Mouse (Mus musculus): ENCODE measurements at regions not wholly inside any gene's neighbourhood (a gene's known extent, or its start where the extent isn't known, plus 50 kb on each side); places are given as distances from the start of the nearest gene placed in this dataset.

GRCm38 (mm10) chr8:76539638-76540037 is 359.6 kb upstream of the Nr3c2 start:
- no peak for DNase-seq

- no peak for DNase-seq
These were observed 358.6 kb upstream of the Nr3c2 start for GRCm38 (mm10) chr8:76540611-76541010.

- no peak for DNase-seq
These were observed 347.6 kb upstream of the Nr3c2 start for GRCm38 (mm10) chr8:76551681-76552080.

GRCm38 (mm10) chr8:76601566-76601965 is 297.7 kb upstream of the Nr3c2 start:
- DNase-seq = no peak

- DNase-seq = no peak
These were observed 280.5 kb upstream of the Nr3c2 start for GRCm38 (mm10) chr8:76618721-76619120.

GRCm38 (mm10) chr8:76620853-76621252 is 278.4 kb upstream of the Nr3c2 start:
- no peak for DNase-seq

GRCm38 (mm10) chr8:76633086-76633485 is 266.2 kb upstream of the Nr3c2 start:
- no peak for DNase-seq
